Mouse (Mus musculus) small intestine, adult 2 months (tissue): ENCODE results near the gene Dgcr6. TPM values are rescaled to one million over a fixed set of nuclear protein-coding genes. Genes with fewer than 3 reads are reported as not detected.
A peak's percentile ranks its signal among the peaks of the same experiment; 100 is the strongest.

Experiments
- H3K27ac ChIP-seq: fragments of 200-500 bp; 2 replicates; pipeline ENCODE4 v1.5.1; 2012; ENCODE audit warnings: low read depth, low read length, control low read depth, inconsistent platforms; ENCODE audit not compliant: insufficient read depth
- H3K27me3 ChIP-seq: fragments of 200-500 bp; 2 replicates; pipeline ENCODE4 v1.6.1; 2012; ENCODE audit warnings: mild to moderate bottlenecking, moderate library complexity, low read length, inconsistent platforms; ENCODE audit not compliant: control insufficient read depth, insufficient read depth
- H3K36me3 ChIP-seq: fragments of 200-500 bp; 2 replicates; pipeline ENCODE4 v1.6.1; 2012; ENCODE audit warnings: mild to moderate bottlenecking, low read length, control low read depth, inconsistent platforms; ENCODE audit not compliant: control insufficient read depth, insufficient read depth
- H3K4me1 ChIP-seq: fragments of 200-500 bp; 2 replicates; pipeline ENCODE4 v1.6.1; 2012; ENCODE audit warnings: low read length, inconsistent platforms, mixed read lengths; ENCODE audit not compliant: control insufficient read depth, insufficient read depth, insufficient read length
- H3K4me3 ChIP-seq: fragments of 200-500 bp; 2 replicates; pipeline ENCODE4 v1.5.1; 2012; ENCODE audit warnings: low read depth, mild to moderate bottlenecking, control low read depth, inconsistent platforms, low read length, moderate library complexity
- CTCF ChIP-seq: fragments of 200-500 bp; IDR thresholded peaks from 2 replicates; pipeline ENCODE4 v1.5.1; 2012; ENCODE audit warnings: low read depth, mild to moderate bottlenecking, control low read depth, inconsistent platforms, low read length, moderate library complexity, mixed read lengths; ENCODE audit not compliant: insufficient replicate concordance, insufficient read length; ENCODE audit errors: extremely low read depth
- POLR2A ChIP-seq: fragments of 200-500 bp; IDR thresholded peaks from 2 replicates; pipeline ENCODE4 v1.6.1; 2012; ENCODE audit warnings: low read depth, mild to moderate bottlenecking, control low read depth, inconsistent platforms, low read length, moderate library complexity
- WGBS: fragments of 180-500 bp; shearing (Covaris S2); methylation state at CpG from one replicate; pipeline ENCODE4 v1.1.7; 2018; 5-methylcytosine and 5-hydroxymethylcytosine counted together
- polyA plus RNA-seq: library from polyadenylated mRNA; depleted of rRNA; stranded (reverse); fragments of >200 nt; gene quantifications from 2 replicates; pipeline ENCODE4 v1.2.3, GENCODE M21; 2012

Dgcr6 gene
- polyA plus RNA-seq, 1 experiment, result 147 TPM

GRCm38 (mm10) chr16:18102816-18103215 lies 50.2 kb downstream of the Dgcr6 start:
- no peak for TF ChIP-seq POLR2A
- TF ChIP-seq CTCF, result no peak
- no peak overlapping the region for H3K4me3 ChIP-seq
- H3K27me3 ChIP-seq, result no peaks in the 10 kb centered on the region
- WGBS, result 65% methylated on average over 4 of the region's 4 CpGs
- no peaks in the 10 kb centered on the region for H3K36me3 ChIP-seq
- no peak overlapping the region for H3K27ac ChIP-seq
- no peaks in the 10 kb centered on the region for H3K4me1 ChIP-seq

DNA sequence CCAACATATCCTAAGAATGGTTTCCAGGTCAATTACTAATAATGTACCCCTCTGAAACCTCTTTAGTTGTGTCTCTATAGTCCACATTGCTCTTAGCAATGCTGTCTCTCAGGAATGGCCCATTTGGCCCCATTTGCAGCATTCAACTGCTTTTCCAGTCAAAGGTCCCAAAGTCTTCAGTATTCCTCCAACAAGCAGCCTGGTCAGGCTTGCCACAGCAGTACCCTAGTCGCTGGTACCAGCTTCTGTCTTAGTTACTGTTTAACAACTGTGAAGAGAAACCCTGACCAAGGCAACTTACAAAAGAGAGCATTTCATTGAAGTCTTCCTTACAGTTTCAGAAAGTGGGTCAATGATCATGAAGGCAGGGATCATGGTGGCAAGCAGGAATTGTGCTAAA lies 50.7 kb downstream of the Dgcr6 start:
- no peaks in the 10 kb centered on the region for H3K4me1 ChIP-seq
- WGBS, result 36% methylated on average over 1 of the region's 1 CpGs
- H3K36me3 ChIP-seq, result no peaks in the 10 kb centered on the region
- H3K27me3 ChIP-seq, result no peaks in the 10 kb centered on the region
- H3K4me3 ChIP-seq, result no peak overlapping the region
- no peak overlapping the region for H3K27ac ChIP-seq
- TF ChIP-seq CTCF (no peak), POLR2A (no peak)

DNA sequence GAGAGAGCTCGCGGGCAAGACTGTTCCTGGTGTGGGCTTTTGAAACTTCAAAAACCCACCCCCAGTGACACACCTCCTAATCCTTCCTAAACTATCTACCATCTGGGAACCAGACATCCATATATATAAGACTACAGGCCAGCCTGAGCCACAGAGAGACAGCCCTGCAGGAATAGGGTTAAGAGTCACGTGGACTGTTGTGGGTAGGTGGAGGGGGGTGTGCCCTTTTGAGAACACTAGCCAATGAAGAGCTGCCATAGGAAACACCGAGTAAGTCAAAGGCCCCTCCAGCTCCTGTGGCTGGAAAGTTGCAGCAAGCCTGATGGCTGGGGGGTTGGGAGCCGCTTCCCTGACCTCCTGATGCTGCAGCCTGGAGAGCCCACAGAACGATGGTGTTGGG lies 51.1 kb downstream of the Dgcr6 start:
- Histone ChIP-seq H3K27me3 (no peaks in the 10 kb centered on the region), H3K4me3 (no peak overlapping the region)
- 54% methylated on average over 6 of the region's 6 CpGs for WGBS

DNA sequence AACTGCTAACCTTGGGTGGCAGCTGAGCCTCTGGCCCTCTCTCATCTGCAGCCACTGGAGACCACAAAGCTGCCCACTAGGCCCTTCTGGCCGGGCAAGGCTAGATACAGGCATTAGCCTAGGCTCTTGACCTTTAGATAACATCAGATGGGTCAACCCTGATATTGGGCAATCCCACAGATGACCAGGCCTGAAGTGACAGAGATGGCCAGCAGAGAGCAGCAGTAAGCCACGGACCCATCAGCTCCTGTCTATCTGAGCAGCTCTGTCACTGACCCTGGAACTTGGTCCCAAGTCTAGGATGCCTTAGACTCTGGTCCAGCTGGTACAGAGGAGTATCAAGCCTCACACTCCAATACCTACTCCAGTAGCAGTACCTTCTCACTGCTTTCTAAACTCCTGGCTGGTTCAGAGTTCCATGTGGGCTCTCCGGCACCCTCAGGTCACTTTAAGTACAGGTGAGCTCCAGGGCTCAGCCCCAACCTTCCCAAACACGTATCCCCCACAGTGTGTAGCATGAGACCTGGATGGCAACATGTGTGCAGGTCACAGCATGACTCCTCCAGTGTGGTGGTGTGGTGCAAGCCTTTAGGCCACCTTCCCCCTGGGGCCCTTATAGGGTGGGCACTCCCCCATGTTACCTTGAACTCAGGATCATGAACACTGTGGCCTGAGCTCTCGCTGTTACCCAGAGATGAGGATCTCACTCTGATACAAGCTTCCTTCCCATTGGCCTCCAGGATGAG lies 55.7 kb downstream of the Dgcr6 start:
- H3K4me1 ChIP-seq, result peaks cover 6% of the 10 kb centered on the region; the same call in 1 of the 2 replicates
- no peak overlapping the region for H3K4me3 ChIP-seq
- H3K27ac ChIP-seq, result no peak overlapping the region
- 58% methylated on average over 5 of the region's 5 CpGs for WGBS
- no peaks in the 10 kb centered on the region for H3K36me3 ChIP-seq
- H3K27me3 ChIP-seq, result no peaks in the 10 kb centered on the region
- TF ChIP-seq POLR2A (no peak), CTCF (peak; percentile 80; the same call in 1 of the 2 replicates)

More for the DNA sequence above, 51.1 kb downstream of the Dgcr6 start:
- Histone ChIP-seq H3K36me3 (no peaks in the 10 kb centered on the region), H3K4me1 (peaks cover 2% of the 10 kb centered on the region; the same call in 1 of the 2 replicates), H3K27ac (no peak overlapping the region)
- TF ChIP-seq POLR2A (no peak), CTCF (no peak)

DNA sequence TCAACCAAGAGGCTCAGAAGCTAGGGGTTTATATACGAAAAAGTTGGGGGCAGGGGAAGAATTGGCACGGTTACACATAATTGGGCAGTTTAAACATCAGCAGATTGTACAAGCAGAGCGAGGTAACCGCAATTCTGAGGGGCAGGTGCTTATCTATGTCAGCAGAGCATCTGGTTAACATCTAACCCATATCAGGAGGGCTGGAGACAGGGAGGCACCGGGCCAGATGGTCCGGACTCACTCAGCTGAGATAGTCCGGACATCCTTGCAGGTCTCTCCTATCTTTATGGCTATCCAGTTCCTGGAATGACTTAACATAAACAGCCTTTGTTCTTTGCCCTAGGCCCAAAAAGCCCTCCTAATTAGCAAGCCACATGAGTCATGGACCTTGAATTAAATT lies 58.4 kb downstream of the Dgcr6 start:
- H3K36me3 ChIP-seq, result no peaks in the 10 kb centered on the region
- no peaks in the 10 kb centered on the region for H3K27me3 ChIP-seq
- TF ChIP-seq POLR2A (no peak), CTCF (no peak)
- WGBS, result 47% methylated on average over 7 of the region's 7 CpGs
- no peak overlapping the region for H3K4me3 ChIP-seq
- no peak overlapping the region for H3K27ac ChIP-seq
- peaks cover 6% of the 10 kb centered on the region; the same call in 1 of the 2 replicates for H3K4me1 ChIP-seq

DNA sequence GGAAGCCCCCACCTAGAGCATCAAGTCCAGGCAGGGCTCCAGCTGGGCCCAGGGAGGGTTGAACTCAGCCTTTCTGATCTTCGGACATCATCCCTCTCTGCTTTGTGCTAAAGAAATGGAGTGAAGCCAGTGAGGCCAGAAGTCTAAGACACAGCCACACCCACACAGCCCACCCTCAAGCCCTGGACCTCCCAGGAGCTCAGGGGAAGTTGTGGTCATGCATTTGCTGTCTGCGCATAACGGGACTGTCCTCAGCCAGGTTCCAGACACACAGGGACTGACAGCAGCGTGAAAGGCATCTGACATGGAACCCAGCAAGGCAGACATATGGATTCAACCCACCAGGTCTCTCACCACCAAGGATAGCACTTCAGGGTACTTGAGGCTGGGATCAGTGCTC lies 63.8 kb downstream of the Dgcr6 start:
- TF ChIP-seq CTCF (no peak), POLR2A (no peak)
- H3K4me1 ChIP-seq, result no peaks in the 10 kb centered on the region
- H3K36me3 ChIP-seq, result no peaks in the 10 kb centered on the region
- H3K27ac ChIP-seq, result no peak overlapping the region
- H3K4me3 ChIP-seq, result no peak overlapping the region
- no peaks in the 10 kb centered on the region for H3K27me3 ChIP-seq
- WGBS, result 78% methylated on average over 4 of the region's 4 CpGs

DNA sequence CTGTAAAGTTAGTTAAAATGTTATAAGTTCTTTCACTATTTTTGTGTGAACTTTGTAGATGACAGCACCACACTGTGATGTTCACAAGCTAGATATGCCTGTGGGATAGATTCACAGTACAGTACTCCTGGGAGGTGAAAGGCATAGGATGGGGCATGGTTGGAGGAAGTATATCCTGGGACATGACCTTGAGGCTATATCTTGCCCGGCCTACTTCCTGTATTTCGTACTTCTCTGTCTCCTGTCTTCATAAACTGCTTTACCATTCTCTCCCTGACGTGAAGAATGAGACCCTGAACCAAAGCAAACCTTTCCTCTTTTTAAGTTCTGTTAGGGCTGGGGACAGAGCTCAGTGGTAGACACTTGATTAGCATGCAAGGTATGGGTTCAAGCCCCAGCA lies 65.6 kb downstream of the Dgcr6 start:
- Histone ChIP-seq H3K36me3 (no peaks in the 10 kb centered on the region), H3K4me1 (no peaks in the 10 kb centered on the region), H3K27me3 (no peaks in the 10 kb centered on the region), H3K4me3 (no peak overlapping the region), H3K27ac (no peak overlapping the region)
- 62% methylated on average over 3 of the region's 3 CpGs for WGBS
- no peak for TF ChIP-seq CTCF
- no peak for TF ChIP-seq POLR2A
